Mouse (Mus musculus) olfactory bulb, adult 2 months (tissue): ENCODE results near the gene Ly9. TPM values are rescaled to one million over a fixed set of nuclear protein-coding genes. Genes with fewer than 3 reads are reported as not detected.

ENCODE experiments used
- H3K27ac ChIP-seq: fragments of 200-500 bp; 2 replicates; pipeline ENCODE4 v1.5.1; 2012; ENCODE audit warnings: low read depth, low read length; ENCODE audit not compliant: insufficient read depth
- H3K4me1 ChIP-seq: fragments of 200-500 bp; 2 replicates; pipeline ENCODE4 v1.6.1; 2012; ENCODE audit warnings: low read length; ENCODE audit not compliant: control insufficient read depth, insufficient read depth
- H3K4me3 ChIP-seq: fragments of 200-500 bp; 2 replicates; pipeline ENCODE4 v1.5.1; 2012; ENCODE audit warnings: mild to moderate bottlenecking, low read depth, low read length, moderate library complexity; ENCODE audit not compliant: insufficient read depth
- CTCF ChIP-seq: fragments of 200-500 bp; IDR thresholded peaks from 2 replicates; pipeline ENCODE4 v1.5.1; 2012; ENCODE audit warnings: low read depth, mild to moderate bottlenecking, low read length, moderate library complexity; ENCODE audit not compliant: insufficient read depth
- POLR2A ChIP-seq: fragments of 200-500 bp; IDR thresholded peaks from 2 replicates; pipeline ENCODE4 v1.6.1; 2012; ENCODE audit warnings: mild to moderate bottlenecking, low read depth, low read length, moderate library complexity; ENCODE audit not compliant: insufficient read depth
- WGBS: fragments of 180-500 bp; shearing (Covaris S2); methylation state at CpG from one replicate; pipeline ENCODE4 v1.1.7; 2018; 5-methylcytosine and 5-hydroxymethylcytosine counted together
- polyA plus RNA-seq: library from polyadenylated mRNA; stranded (reverse); fragments of >200 nt; gene quantifications from 2 replicates; pipeline ENCODE4 v1.2.4, GENCODE M21; 2012; ENCODE audit warnings: low replicate concordance; ENCODE audit not compliant: missing spikeins, insufficient read depth, insufficient read length

The Ly9 gene
- polyA plus RNA-seq, 1 experiment, result not detected

DNA sequence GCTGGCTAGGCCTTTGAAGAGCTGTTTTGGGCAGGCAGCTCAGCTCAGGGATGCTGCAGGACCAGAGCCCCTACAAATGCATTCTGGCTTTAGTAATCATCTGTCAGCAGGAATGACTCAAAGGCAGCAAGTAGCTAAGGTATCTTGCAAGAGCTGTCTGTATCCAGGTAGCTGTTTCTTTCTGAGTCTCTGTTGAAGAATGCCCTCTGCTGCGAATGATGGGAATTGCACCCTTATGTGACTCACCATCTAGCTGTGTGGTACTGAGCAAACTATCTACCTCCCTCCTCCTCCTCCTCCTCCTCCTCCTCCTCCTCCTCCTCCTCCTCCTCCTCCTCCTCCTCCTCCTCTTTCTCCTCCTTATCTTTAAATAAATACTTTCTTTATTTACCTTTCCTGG is 3.6 kb upstream of the Ly9 start:
- TF ChIP-seq CTCF, result no peak
- no peak for TF ChIP-seq POLR2A
- no peak overlapping the region for H3K4me3 ChIP-seq
- H3K4me1 ChIP-seq, result no peaks in the 10 kb centered on the region
- no peak overlapping the region for H3K27ac ChIP-seq
- 43% methylated on average over 1 of the region's 1 CpGs for WGBS

DNA sequence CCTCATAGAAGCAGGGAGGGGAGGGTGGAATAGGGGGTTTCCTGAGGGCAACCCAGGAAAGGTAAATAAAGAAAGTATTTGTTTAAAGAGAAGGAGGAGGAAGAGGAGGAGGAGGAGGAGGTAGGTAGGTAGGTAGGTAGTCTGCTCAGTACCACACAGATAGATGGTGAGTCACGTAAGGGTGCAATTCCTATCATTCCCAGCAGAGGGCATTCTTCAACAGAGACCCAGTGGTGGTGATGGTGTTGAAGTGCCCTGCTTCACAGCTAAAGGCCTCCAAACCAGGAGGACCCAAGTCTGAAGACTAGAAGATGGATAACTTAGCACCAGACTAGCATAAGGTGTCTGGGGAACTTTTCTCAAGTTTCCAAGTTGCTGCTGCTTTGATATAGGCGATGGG is 2.8 kb upstream of the Ly9 start:
- WGBS, result 97% methylated on average over 2 of the region's 2 CpGs
- TF ChIP-seq POLR2A, result no peak
- TF ChIP-seq CTCF, result no peak
- no peak overlapping the region for H3K4me3 ChIP-seq
- H3K27ac ChIP-seq, result no peak overlapping the region
- H3K4me1 ChIP-seq, result no peaks in the 10 kb centered on the region

DNA sequence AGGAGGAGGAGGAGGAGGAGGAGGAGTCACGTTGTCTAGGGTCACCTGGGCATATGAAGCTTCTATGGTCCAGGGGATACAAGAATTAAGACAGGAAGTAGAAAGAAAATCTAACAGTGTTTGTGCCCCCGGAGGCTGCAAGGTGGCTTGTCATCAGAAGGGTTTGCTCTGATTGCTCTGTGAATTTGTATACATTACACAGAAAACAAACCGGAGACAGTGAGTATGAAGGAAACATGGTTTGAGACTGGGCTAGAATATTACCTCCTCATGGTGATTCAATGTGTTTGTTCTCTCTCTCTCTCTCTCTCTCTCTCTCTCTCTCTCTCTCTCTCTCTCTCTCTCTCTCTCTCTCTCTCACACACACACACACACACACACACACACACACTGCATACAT is 554 bp downstream of the Ly9 start:
- Histone ChIP-seq H3K4me3 (no peak overlapping the region), H3K4me1 (no peaks in the 10 kb centered on the region), H3K27ac (no peak overlapping the region)
- TF ChIP-seq POLR2A, result no peak
- TF ChIP-seq CTCF, result no peak
- 68% methylated on average over 3 of the region's 3 CpGs for WGBS

DNA sequence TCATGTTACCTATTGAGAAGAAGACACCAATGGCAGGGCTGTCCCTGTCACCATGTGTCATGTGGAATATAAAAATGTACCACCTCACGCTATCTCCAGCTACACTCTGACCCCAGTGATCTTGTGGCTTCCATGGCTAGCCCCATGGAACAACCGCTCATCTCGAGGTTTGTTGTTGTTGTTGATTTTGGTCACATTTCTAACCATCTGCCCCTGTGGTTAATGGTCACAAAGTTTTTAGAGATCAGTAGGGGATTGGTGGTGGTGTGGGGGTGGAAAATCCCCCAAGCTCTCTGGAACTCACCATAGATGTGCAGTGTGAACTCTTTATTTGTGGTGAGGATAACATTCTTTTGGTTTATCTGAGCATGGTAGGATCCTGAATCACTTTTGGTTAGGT is 2.5 kb downstream of the Ly9 start:
- no peak for TF ChIP-seq POLR2A

DNA sequence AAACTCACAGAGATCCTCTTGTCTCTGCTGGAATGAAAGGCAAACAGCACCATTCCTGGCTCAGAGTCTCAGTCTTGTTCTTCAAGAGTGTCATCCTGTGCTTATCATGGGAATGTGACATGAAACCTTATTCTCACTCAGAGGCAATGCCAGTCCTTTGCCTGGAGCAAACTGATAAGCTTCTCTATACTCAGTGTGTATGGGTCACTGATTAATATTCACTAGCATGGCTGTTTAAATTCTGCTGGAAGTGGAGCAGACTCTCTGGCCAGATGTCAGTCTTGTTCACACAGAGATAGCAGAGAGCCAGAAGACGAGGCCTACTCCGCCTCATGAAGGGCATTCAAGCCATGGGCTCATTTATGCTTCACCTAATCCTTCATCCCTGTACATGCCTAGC is 22.6 kb downstream of the Ly9 start:
- 83% methylated on average over 2 of the region's 2 CpGs for WGBS
- TF ChIP-seq CTCF (no peak), POLR2A (no peak)

More for the DNA sequence above, 2.5 kb downstream of the Ly9 start:
- WGBS, result 84% methylated on average over 3 of the region's 3 CpGs
- no peaks in the 10 kb centered on the region for H3K4me1 ChIP-seq
- H3K4me3 ChIP-seq, result no peak overlapping the region
- H3K27ac ChIP-seq, result no peak overlapping the region

DNA sequence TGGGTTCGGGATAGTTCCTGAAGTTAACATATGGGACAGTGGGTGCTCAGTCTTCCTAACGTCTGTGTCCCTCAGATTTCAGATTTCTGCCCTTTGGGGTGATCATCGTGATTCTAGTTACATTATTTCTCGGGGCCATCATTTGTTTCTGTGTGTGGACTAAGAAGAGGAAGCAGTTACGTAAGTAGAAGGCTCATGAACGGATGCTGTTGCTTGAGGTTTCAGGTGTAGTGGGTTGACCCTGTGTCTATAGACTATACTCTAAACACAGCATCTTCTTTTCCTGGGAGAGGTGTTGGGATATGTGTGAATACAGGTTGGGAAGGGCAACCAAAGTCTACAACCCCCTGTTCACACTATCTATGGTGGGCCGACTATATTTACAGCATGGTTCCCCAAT is 30.0 kb downstream of the Ly9 start:
- WGBS, result 87% methylated on average over 7 of the region's 7 CpGs
- Histone ChIP-seq H3K4me3 (no peak overlapping the region), H3K27ac (no peak overlapping the region), H3K4me1 (no peaks in the 10 kb centered on the region)
- TF ChIP-seq POLR2A, result no peak
- no peak for TF ChIP-seq CTCF

More for the DNA sequence above, 22.6 kb downstream of the Ly9 start:
- no peak overlapping the region for H3K4me3 ChIP-seq
- no peak overlapping the region for H3K27ac ChIP-seq
- no peaks in the 10 kb centered on the region for H3K4me1 ChIP-seq

DNA sequence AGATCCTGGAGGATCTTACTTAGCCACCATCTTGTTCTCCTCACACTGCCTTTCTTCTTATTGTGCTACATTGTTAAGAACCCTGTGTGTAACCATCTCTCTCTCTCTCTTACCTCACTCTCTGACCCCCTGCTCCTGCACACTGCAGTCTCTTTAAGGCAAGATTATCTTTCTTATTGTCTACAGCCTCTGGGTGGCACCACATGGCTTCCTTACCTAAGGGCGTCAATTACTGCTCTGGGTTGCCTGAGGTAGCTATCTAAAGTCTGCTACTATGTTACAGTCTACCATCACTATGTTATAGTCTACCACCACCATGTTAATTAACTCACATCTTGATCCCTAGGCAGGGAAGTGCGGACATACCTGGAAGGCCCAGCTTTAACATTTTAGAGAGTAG is 38.8 kb downstream of the Ly9 start:
- H3K4me3 ChIP-seq, result no peak overlapping the region
- 67% methylated on average over 2 of the region's 2 CpGs for WGBS
- H3K27ac ChIP-seq, result no peak overlapping the region
- TF ChIP-seq CTCF (no peak), POLR2A (no peak)
- H3K4me1 ChIP-seq, result no peaks in the 10 kb centered on the region

DNA sequence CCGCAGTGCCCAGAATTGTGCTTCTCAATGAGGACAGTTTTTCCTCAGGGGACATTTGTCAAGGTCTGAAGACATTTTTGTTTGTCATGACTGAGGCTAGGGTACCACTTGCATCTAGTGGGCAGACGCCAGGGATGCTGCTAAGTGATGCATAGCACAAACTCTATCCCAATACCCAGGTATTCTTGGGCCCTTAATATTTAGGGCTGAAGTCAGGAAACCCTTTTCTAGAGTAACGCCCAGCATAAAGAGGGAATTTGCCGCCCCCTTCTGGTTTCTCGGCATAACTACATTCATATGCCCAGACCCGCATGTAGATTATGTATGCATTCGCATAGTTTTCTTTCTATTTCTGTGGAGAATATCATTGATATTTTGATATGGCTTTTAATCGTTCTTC is 40.4 kb downstream of the Ly9 start:
- 18% methylated on average over 8 of the region's 8 CpGs for WGBS
- H3K4me1 ChIP-seq, result no peaks in the 10 kb centered on the region
- TF ChIP-seq CTCF, result no peak
- TF ChIP-seq POLR2A, result no peak
- H3K27ac ChIP-seq, result no peak overlapping the region
- H3K4me3 ChIP-seq, result no peak overlapping the region

DNA sequence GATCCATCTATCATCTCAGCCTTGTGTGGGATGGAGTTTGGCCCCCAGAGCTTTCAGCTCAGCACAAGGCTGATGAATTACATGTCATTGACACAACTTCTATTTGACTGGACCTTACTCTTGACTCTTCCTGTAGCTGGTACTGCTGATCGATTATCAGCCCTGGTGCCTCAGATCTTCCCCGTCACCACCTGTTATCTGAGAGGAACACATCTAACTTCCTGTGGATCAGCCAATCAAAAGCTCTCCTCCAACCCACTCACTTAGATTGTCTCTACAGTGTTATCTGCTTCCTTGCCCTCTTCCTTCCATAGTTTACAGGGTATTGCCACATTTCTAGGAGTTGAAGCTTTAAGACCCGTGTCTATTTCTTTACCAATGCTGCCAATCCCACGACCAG is 41.3 kb downstream of the Ly9 start:
- 81% methylated on average over 4 of the region's 4 CpGs for WGBS
- TF ChIP-seq POLR2A (no peak), CTCF (no peak)
- Histone ChIP-seq H3K4me3 (no peak overlapping the region), H3K4me1 (no peaks in the 10 kb centered on the region), H3K27ac (no peak overlapping the region)

DNA sequence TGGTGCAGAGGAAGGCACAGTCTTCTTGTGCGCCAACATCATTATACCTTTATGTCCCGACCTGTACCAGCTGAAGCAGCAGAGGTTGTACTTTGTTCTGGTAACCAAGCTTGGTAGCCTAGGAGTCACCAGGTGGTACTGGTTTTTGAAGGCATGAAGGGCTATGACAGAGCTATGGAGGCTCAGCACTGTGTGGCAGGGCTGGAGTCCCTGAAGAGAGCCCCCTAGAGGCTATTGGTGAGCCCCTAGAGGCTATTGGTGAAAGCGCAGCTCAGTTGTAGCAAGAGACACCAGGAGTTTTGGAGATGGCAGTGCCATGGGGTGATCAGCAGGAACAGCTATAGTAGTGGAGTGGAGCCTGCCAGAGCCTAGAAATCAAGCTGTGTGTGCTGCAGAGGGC is 43.0 kb downstream of the Ly9 start:
- TF ChIP-seq POLR2A (no peak), CTCF (0 out of 2 replicates have a peak, but pooled peaks have one; percentile 23)
- WGBS, result 55% methylated on average over 3 of the region's 3 CpGs
- Histone ChIP-seq H3K4me1 (no peaks in the 10 kb centered on the region), H3K4me3 (no peak overlapping the region), H3K27ac (no peak overlapping the region)
